Mouse (Mus musculus) G1E (cell line): ENCODE data around the gene Tusc2. TPM values are rescaled to one million over a fixed set of nuclear protein-coding genes. Genes with fewer than 3 reads are reported as not detected.

Source experiments
- ATAC-seq: 2 replicates; pipeline ENCODE4 v1.8.0; 2016; ENCODE audit warnings: mild to moderate bottlenecking; ENCODE audit not compliant: insufficient number of reproducible peaks, poor library complexity, low FRiP score, severe bottlenecking; ENCODE audit errors: extremely low read depth
- DNase-seq: peaks from one replicate; pipeline ENCODE4 v3.0.0; 2012; ENCODE audit warnings: low spot score
- H3K27me3 ChIP-seq: 2 replicates; pipeline ENCODE4 v1.6.1; 2012; ENCODE audit warnings: mild to moderate bottlenecking, low read length, inconsistent platforms; ENCODE audit not compliant: insufficient read depth
- H3K36me3 ChIP-seq: replicated peaks from 2 replicates; pipeline ENCODE3; 2012; ENCODE audit warnings: mild to moderate bottlenecking, inconsistent platforms
- H3K4me1 ChIP-seq: 2 replicates; pipeline ENCODE4 v1.6.1; 2012; ENCODE audit warnings: low read depth, low read length, inconsistent platforms, mixed read lengths; ENCODE audit not compliant: insufficient read depth
- H3K4me3 ChIP-seq: 2 replicates; pipeline ENCODE4 v1.5.1; 2012; ENCODE audit warnings: low read depth, mild to moderate bottlenecking, inconsistent platforms, low read length, moderate library complexity, mixed read lengths
- H3K9me3 ChIP-seq: replicated peaks from 2 replicates; pipeline ENCODE4 v1.6.1; 2012; ENCODE audit warnings: inconsistent platforms
- CTCF ChIP-seq: IDR thresholded peaks from 2 replicates; pipeline ENCODE4 v1.5.1; 2012; ENCODE audit warnings: low read depth, low read length, inconsistent platforms, mixed read lengths
- GATA1 ChIP-seq: IDR thresholded peaks from 2 replicates; pipeline ENCODE4 v1.6.1; 2012; ENCODE audit warnings: borderline replicate concordance, low read length, inconsistent platforms, mixed read lengths
- GATA2 ChIP-seq: IDR thresholded peaks from 2 replicates; pipeline ENCODE4 v1.6.1; 2012; ENCODE audit warnings: low read depth, low read length, inconsistent platforms, borderline replicate concordance
- POLR2AphosphoS5 ChIP-seq: IDR thresholded peaks from 2 replicates; pipeline ENCODE4 v1.6.1; 2012; ENCODE audit warnings: low read depth, low read length, inconsistent platforms; ENCODE audit not compliant: insufficient replicate concordance
- TAL1 ChIP-seq: conservative IDR thresholded peaks from 2 replicates; pipeline ENCODE4 v1.6.1; 2012; ENCODE audit warnings: low read depth, low read length, inconsistent platforms, mixed read lengths
- polyA plus RNA-seq: library from polyadenylated mRNA; stranded (reverse); fragments of >175 nt; gene quantifications from 2 replicates; pipeline ENCODE4 v1.2.3, GENCODE M21; 2012
- total RNA-seq, 2 experiments: library from RNA; stranded (forward) in 1 of 2; stranded (reverse) in 1 of 2; fragments of 200-1000 nt in 1 of 2; fragments of >200 nt in 1 of 2; fragmentation: Nextera tagmentation in 1 of 2; gene quantifications; 2 replicates each; pipeline ENCODE4 v1.2.3; 2014 to 2017

Tusc2 gene
- total and polyA plus RNA-seq, 3 experiments = 16.0 to 33.1 (median 24.4) TPM

DNA sequence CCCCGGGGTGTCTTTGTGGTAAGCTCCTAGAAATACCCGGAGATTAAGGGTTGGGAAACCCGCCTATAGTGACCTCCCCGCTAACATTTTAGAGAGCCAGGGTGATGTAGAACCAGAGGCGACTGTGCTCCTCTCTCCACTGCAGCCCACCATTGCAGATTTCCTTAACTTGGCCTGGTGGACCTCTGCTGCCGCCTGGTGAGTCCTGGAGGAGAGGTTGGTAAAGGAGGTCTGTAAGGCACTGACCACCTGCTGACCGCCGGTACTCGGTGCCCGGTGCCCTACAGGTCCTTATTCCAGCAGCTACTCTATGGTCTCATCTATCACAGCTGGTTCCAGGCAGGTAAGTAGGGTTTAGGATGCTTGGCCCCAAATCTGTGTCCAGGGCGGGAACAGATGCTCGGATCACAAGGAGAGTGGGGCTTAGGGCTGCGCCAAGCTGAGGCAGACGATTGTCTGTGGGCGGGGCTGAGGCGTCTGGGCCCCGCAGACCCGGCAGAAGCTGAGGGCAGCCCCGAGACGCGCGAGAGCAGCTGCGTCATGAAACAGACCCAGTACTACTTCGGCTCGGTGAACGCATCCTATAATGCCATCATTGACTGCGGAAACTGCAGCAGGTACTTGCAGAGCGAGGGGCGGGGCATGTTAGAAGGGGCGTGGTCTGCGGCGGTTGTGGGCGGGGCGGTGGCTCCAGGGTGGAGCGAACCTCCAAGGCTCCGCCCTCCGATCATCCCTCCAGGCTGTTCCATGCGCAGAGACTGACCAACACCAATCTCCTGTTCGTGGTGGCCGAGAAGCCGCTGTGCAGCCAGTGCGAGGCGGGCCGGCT is 36.6 kb upstream of the Tusc2 start:
- DNase-seq = no peak
- peaks cover 72% of the 10 kb centered on the region for H3K27me3 ChIP-seq
- ATAC-seq = no peak
- H3K9me3 ChIP-seq = no peaks in the 10 kb centered on the region
- H3K4me1 ChIP-seq = peaks cover 9% of the 10 kb centered on the region
- H3K36me3 ChIP-seq = no peaks in the 10 kb centered on the region
- TF ChIP-seq GATA2 = no peak
- no peak for TF ChIP-seq CTCF
- no peak for TF ChIP-seq POLR2AphosphoS5
- no peak for TF ChIP-seq TAL1
- no peak overlapping the region for H3K4me3 ChIP-seq

DNA sequence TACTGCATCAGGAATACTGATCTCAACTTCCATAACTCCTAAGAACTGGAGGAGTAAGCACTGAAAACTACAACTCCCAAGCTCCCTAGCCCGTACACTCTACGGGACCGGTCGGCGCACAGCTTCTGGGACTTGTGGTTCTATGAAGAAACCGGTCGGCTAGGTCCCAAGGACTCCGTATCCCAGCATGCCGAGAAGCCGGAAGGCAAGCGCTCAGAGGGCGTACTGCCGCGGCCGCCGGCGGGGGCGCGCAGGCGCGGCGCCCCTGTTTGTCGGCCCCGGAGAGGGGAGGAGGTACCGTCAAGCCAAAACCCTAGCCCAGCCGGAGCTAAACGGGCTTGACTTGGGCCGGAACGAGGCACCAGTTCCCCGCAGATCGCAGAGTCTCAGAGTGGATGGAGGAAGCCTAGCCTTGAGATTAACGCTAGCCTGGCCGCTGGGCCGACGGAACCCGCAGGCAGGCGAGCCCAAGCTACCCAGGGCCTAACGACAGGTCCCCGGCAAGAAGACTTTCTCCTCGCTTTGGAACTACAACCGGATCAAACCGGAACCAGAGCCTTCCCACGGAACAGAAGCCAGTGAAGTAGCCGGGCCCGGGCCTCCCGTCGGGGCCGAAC is 29.2 kb upstream of the Tusc2 start, which contains the start of gene Tmem115:
Gene Tmem115, plus strand, starts transcription at position 155 of the 617 bp plus-strand sequence.
- H3K4me1 ChIP-seq = peaks cover 51% of the 10 kb centered on the region
- ATAC-seq = peak; percentile 91
- H3K4me3 ChIP-seq = peak within 1 kb of the TSS; percentile 76
- TF ChIP-seq GATA2 = no peak
- TF ChIP-seq TAL1 = no peak
- TF ChIP-seq CTCF = no peak
- no peak for TF ChIP-seq POLR2AphosphoS5
- TF ChIP-seq GATA1 = no peak
- no peaks in the 10 kb centered on the region for H3K9me3 ChIP-seq
- H3K27me3 ChIP-seq = peaks cover 16% of the 10 kb centered on the region
- DNase-seq = peak; percentile 96
- H3K36me3 ChIP-seq = peaks cover 37% of the 10 kb centered on the region

DNA sequence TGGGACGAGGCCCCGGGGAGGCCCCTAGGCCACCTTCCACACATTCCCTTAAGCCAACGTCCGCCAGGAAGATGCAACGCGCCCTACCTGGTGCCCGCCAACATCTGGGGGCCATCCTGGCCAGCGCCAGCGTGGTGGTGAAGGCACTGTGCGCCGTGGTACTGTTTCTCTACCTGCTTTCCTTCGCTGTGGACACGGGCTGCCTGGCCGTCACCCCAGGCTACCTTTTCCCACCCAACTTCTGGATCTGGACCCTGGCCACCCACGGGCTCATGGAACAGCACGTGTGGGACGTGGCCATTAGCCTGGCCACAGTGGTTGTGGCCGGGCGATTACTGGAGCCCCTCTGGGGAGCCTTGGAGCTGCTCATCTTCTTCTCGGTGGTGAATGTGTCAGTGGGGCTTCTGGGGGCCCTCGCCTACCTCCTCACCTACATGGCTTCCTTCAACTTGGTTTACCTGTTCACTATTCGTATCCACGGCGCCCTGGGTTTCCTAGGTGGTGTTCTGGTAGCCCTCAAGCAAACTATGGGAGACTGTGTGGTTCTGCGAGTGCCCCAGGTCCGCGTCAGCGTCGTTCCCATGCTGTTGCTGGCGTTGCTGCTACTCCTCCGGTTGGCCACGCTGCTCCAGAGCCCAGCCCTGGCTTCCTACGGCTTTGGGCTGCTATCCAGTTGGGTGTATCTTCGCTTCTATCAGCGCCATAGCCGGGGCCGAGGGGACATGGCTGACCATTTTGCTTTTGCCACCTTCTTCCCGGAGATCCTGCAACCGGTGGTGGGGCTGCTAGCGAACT is 28.4 kb upstream of the Tusc2 start:
- H3K9me3 ChIP-seq = no peaks in the 10 kb centered on the region
- DNase-seq (peak; percentile 34), ATAC-seq (no peak)
- H3K36me3 ChIP-seq = peaks cover 44% of the 10 kb centered on the region
- peaks cover 54% of the 10 kb centered on the region for H3K4me1 ChIP-seq
- peak overlapping the region; percentile 76 for H3K4me3 ChIP-seq
- TF ChIP-seq GATA2 (no peak), GATA1 (no peak)
- peaks cover 11% of the 10 kb centered on the region for H3K27me3 ChIP-seq

DNA sequence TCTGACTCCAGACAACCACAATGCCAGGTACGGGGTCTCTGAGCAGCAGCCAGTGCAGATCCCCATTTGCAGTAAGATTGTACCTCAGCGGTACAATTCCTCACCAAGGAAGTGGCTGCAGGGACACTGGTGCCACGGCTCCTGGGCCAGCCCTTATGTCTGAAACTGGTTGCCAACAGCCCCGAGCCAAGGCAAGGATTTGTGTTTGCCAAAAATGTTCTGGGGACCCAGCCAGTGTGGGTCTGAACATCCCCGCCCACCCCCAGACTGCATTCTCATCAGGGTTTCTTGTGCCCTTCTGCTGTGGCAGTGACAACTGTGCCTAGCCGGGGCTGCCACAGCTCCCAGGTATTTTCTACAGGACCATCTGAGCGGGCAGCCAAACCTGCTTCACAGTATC is 24.8 kb upstream of the Tusc2 start:
- peaks cover 63% of the 10 kb centered on the region for H3K36me3 ChIP-seq
- H3K9me3 ChIP-seq = no peaks in the 10 kb centered on the region
- H3K4me1 ChIP-seq = peaks cover 84% of the 10 kb centered on the region
- no peaks in the 10 kb centered on the region for H3K27me3 ChIP-seq
- TF ChIP-seq GATA2 (no peak), GATA1 (no peak), CTCF (no peak), TAL1 (no peak), POLR2AphosphoS5 (no peak)
- ATAC-seq = no peak
- no peak overlapping the region for H3K4me3 ChIP-seq
- DNase-seq = no peak

DNA sequence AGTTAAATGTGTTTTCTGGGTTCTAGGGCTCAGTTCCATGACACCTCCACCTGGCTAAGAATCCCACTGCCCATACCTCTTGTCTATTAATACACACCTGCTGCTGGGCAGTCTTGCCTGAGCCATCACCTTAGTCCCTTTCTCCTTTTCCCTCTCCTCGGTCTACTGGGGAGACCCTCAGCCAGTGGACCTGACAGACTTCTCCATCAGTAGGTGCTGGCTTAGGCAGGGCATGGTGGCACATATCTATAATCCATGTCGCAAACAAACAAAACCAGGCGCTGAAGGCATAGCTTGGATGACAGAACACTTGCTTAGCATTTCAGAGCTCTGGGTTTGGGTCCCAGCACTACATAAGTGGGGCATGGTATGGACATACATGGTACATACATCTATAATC is 24.3 kb upstream of the Tusc2 start:
- DNase-seq (no peak), ATAC-seq (no peak)
- Histone ChIP-seq H3K27me3 (no peaks in the 10 kb centered on the region), H3K4me1 (peaks cover 83% of the 10 kb centered on the region), H3K36me3 (peaks cover 68% of the 10 kb centered on the region), H3K9me3 (no peaks in the 10 kb centered on the region), H3K4me3 (no peak overlapping the region)
- TF ChIP-seq GATA2 (no peak), GATA1 (no peak), POLR2AphosphoS5 (no peak), CTCF (no peak), TAL1 (no peak)

DNA sequence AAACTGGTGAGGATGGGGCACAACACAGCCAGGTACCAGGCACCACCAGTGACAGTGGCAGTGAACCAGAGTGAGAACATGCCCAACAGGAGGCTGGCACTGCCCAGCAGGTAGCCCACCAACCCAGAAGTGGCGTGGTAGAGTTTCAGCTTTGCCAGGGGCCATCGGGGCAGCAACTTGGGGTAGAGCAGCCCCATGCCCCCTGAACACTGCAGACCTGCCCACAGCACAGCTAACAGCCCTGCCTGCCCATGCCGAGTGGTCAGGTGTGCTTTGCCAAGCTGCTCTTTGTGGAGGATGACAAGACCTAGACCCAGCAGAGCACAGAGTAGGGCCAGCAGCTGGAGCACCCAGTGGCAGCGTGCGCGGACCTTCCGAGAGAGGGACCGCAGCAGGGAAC is 23.1 kb upstream of the Tusc2 start:
- Histone ChIP-seq H3K4me1 (peaks cover 82% of the 10 kb centered on the region), H3K9me3 (no peaks in the 10 kb centered on the region), H3K27me3 (no peaks in the 10 kb centered on the region), H3K36me3 (peaks cover 79% of the 10 kb centered on the region), H3K4me3 (no peak overlapping the region)
- no peak for DNase-seq
- TF ChIP-seq TAL1 (no peak), GATA1 (no peak), POLR2AphosphoS5 (no peak), GATA2 (no peak), CTCF (no peak)
- ATAC-seq = no peak
